Mouse (Mus musculus) MEL (cell line): ENCODE results near the gene Hdhd3. TPM values are rescaled to one million over a fixed set of nuclear protein-coding genes. Genes with fewer than 3 reads are reported as not detected.

ENCODE experiments used
- DNase-seq: peaks from one replicate; pipeline ENCODE4 v3.0.0; 2011; ENCODE audit warnings: low read depth, low spot score
- H3K27ac ChIP-seq: 2 replicates; pipeline ENCODE4 v1.5.1; 2012; ENCODE audit warnings: low read depth, mild to moderate bottlenecking, control low read depth, low read length, moderate library complexity; ENCODE audit not compliant: control insufficient read depth
- H3K27me3 ChIP-seq, 2 experiments: fragments of 150-350 bp in 1 of 2; sonication (generic) in 1 of 2; 2 replicates each; pipeline ENCODE4 v1.6.1; 2012; ENCODE audit warnings: low read length in 2 of 2, mild to moderate bottlenecking in 2 of 2, improper control_type of control experiment in 1 of 2, moderate library complexity in 1 of 2; ENCODE audit not compliant: insufficient read depth in 2 of 2, control insufficient read depth in 1 of 2
- H3K36me3 ChIP-seq, 2 experiments: 2 replicates each; pipeline ENCODE4 v1.6.1; 2012 to 2014; ENCODE audit warnings: low read length in 2 of 2, improper control_type of control experiment in 1 of 2, inconsistent platforms in 1 of 2, mild to moderate bottlenecking in 1 of 2; ENCODE audit not compliant: insufficient read depth in 2 of 2, control insufficient read depth in 1 of 2
- H3K4me1 ChIP-seq, 2 experiments: fragments of 150-350 bp in 1 of 2; sonication (generic) in 1 of 2; 2 replicates each; pipeline ENCODE4 v1.6.1; 2012; ENCODE audit warnings: low read length in 2 of 2, improper control_type of control experiment in 1 of 2, mild to moderate bottlenecking in 1 of 2; ENCODE audit not compliant: insufficient read depth in 2 of 2, control insufficient read depth in 1 of 2
- H3K4me3 ChIP-seq, 2 experiments: fragments of 150-350 bp in 1 of 2; sonication (generic) in 1 of 2; 2 replicates each; pipeline ENCODE4 v1.5.1; 2012; ENCODE audit warnings: low read depth in 2 of 2, low read length in 2 of 2, mild to moderate bottlenecking in 2 of 2, moderate library complexity in 2 of 2, control low read depth in 1 of 2, improper control_type of control experiment in 1 of 2; ENCODE audit not compliant: control insufficient read depth in 1 of 2, insufficient read depth in 1 of 2
- H3K79me2 ChIP-seq: 2 replicates; pipeline ENCODE4 v1.6.1; 2012; ENCODE audit warnings: mild to moderate bottlenecking, low read length, moderate library complexity; ENCODE audit not compliant: control insufficient read depth, poor library complexity, insufficient read depth
- H3K9ac ChIP-seq: 2 replicates; pipeline ENCODE4 v1.6.1; 2012; ENCODE audit warnings: low read depth, mild to moderate bottlenecking, control low read depth, low read length, moderate library complexity; ENCODE audit not compliant: control insufficient read depth, poor library complexity, severe bottlenecking
- H3K9me3 ChIP-seq: fragments of 150-350 bp; sonication (generic); replicated peaks from 2 replicates; pipeline ENCODE4 v1.6.1; 2012; ENCODE audit warnings: mild to moderate bottlenecking, low read length, improper control_type of control experiment, moderate library complexity; ENCODE audit not compliant: insufficient read depth
- BHLHE40 ChIP-seq: IDR thresholded peaks from 2 replicates; pipeline ENCODE4 v1.6.1; 2012; ENCODE audit warnings: low read depth, mild to moderate bottlenecking, inconsistent platforms, low read length, improper control_type of control experiment, borderline replicate concordance
- CHD1 ChIP-seq: IDR thresholded peaks from 2 replicates; pipeline ENCODE4 v1.6.1; 2012; ENCODE audit warnings: low read depth, mild to moderate bottlenecking, inconsistent platforms, low read length, improper control_type of control experiment
- CHD2 ChIP-seq: IDR thresholded peaks from 2 replicates; pipeline ENCODE4 v1.6.1; 2011; ENCODE audit warnings: low read length, improper control_type of control experiment
- ELF1 ChIP-seq: IDR thresholded peaks from 2 replicates; pipeline ENCODE4 v1.6.1; 2014; ENCODE audit warnings: low read depth, mild to moderate bottlenecking, inconsistent platforms, low read length, improper control_type of control experiment, moderate library complexity
- KAT2A ChIP-seq: conservative IDR thresholded peaks from 2 replicates; pipeline ENCODE4 v1.6.1; 2012; ENCODE audit warnings: low read depth, low read length, improper control_type of control experiment, inconsistent platforms
- MAFK ChIP-seq: IDR thresholded peaks from 2 replicates; pipeline ENCODE4 v1.6.1; 2011; ENCODE audit warnings: low read depth, mild to moderate bottlenecking, low read length, improper control_type of control experiment, borderline replicate concordance
- MAX ChIP-seq: IDR thresholded peaks from 2 replicates; pipeline ENCODE4 v1.6.1; 2011; ENCODE audit warnings: low read length, improper control_type of control experiment
- MXI1 ChIP-seq: IDR thresholded peaks from 2 replicates; pipeline ENCODE4 v1.6.1; 2011; ENCODE audit warnings: mild to moderate bottlenecking, low read depth, low read length, improper control_type of control experiment
- POLR2A ChIP-seq, 2 experiments: IDR thresholded peaks; 2 replicates each; pipeline ENCODE4 v1.6.1; 2011 to 2012; ENCODE audit warnings: low read length in 2 of 2, mild to moderate bottlenecking in 2 of 2, control low read depth in 1 of 2, improper control_type of control experiment in 1 of 2, low read depth in 1 of 2, moderate library complexity in 1 of 2; ENCODE audit not compliant: control insufficient read depth in 1 of 2, insufficient read depth in 1 of 2, poor library complexity in 1 of 2
- POLR2AphosphoS2 ChIP-seq: IDR thresholded peaks from 2 replicates; pipeline ENCODE4 v1.6.1; 2011; ENCODE audit warnings: low read length, improper control_type of control experiment
- POLR2AphosphoS5 ChIP-seq: IDR thresholded peaks from 2 replicates; pipeline ENCODE4 v1.6.1; 2012; ENCODE audit warnings: low read depth, borderline replicate concordance, mild to moderate bottlenecking, inconsistent platforms, low read length, moderate library complexity, mixed read lengths
- SIN3A ChIP-seq: IDR thresholded peaks from 2 replicates; pipeline ENCODE4 v1.6.1; 2012; ENCODE audit warnings: low read length, improper control_type of control experiment, inconsistent platforms
- SMC3 ChIP-seq: IDR thresholded peaks from 2 replicates; pipeline ENCODE4 v1.6.1; 2011; ENCODE audit warnings: low read depth, low read length, improper control_type of control experiment
- TCF12 ChIP-seq: IDR thresholded peaks from 2 replicates; pipeline ENCODE4 v1.6.1; 2014; ENCODE audit warnings: low read depth, mild to moderate bottlenecking, inconsistent platforms, low read length, improper control_type of control experiment, moderate library complexity
- ZC3H11A ChIP-seq: IDR thresholded peaks from 2 replicates; pipeline ENCODE4 v1.6.1; 2012; ENCODE audit warnings: low read depth, mild to moderate bottlenecking, inconsistent platforms, low read length, improper control_type of control experiment
- ZMIZ1 ChIP-seq: IDR thresholded peaks from 2 replicates; pipeline ENCODE4 v1.6.1; 2012; ENCODE audit warnings: low read depth, mild to moderate bottlenecking, inconsistent platforms, low read length, improper control_type of control experiment, moderate library complexity
- polyA plus RNA-seq, 2 experiments: library from polyadenylated mRNA; stranded (reverse) in 1 of 2; unstranded in 1 of 2; fragments of >175 nt in 1 of 2; fragments of >200 nt in 1 of 2; gene quantifications; 2 replicates each; pipeline versions ENCODE4 v1.2.1 to v1.2.4; 2012; ENCODE audit warnings: low replicate concordance in 2 of 2, low read depth in 1 of 2; ENCODE audit not compliant: insufficient read length in 2 of 2, insufficient read depth in 1 of 2, missing spikeins in 1 of 2
- total RNA-seq: library from RNA; depleted of rRNA; stranded (reverse); fragments of 300-350 nt; gene quantifications from 2 replicates; pipeline ENCODE4 v1.2.3, GENCODE M21; 2012

Gene Hdhd3
- total and polyA plus RNA-seq, 3 experiments = 3.5 to 6.0 TPM; not detected in 1

GRCm38 (mm10) chr4:62505991-62506390 lies 2.7 kb upstream of the Hdhd3 start:
- Histone ChIP-seq H3K4me1 (peaks cover 7 to 13% of the 10 kb centered on the region in 2 experiments; a peak in 3 of 4 replicates), H3K9ac (no peak overlapping the region), H3K27me3 (no peaks in the 10 kb centered on the region), H3K9me3 (no peaks in the 10 kb centered on the region), H3K27ac (no peak overlapping the region), H3K4me3 (no peak overlapping the region), H3K36me3 (peaks cover 6 to 10% of the 10 kb centered on the region in 2 experiments), H3K79me2 (peaks cover 1% of the 10 kb centered on the region; the same call in 1 of the 2 replicates)
- TF ChIP-seq SMC3 = no peak
- TF ChIP-seq CHD2 = no peak
- TF ChIP-seq ELF1 = no peak
- no peak for TF ChIP-seq TCF12
- TF ChIP-seq BHLHE40 = no peak
- no peak for TF ChIP-seq MAX
- peak in 1 of 2 experiments; percentile 43; a peak in 1 of 4 replicates for TF ChIP-seq POLR2A (IDR thresholded peaks at IDR 0.05; ENCODE audit: control insufficient read depth in 1 of 2, insufficient read depth in 1 of 2, low read depth in 1 of 2, low read length in 2 of 2, poor library complexity in 1 of 2)
- no peak for TF ChIP-seq MAFK
- TF ChIP-seq ZMIZ1 = peak; percentile 25; the same call in 1 of the 2 replicates
- TF ChIP-seq SIN3A = no peak
- TF ChIP-seq POLR2AphosphoS5 = 0 out of 2 replicates have a peak, but pooled peaks have one; percentile 1
- TF ChIP-seq ZC3H11A = no peak
- no peak; the same call in 1 of the 2 replicates for TF ChIP-seq POLR2AphosphoS2
- TF ChIP-seq MXI1 = peak; percentile 3; the same call in 1 of the 2 replicates
- no peak for TF ChIP-seq KAT2A
- no peak for DNase-seq

DNA sequence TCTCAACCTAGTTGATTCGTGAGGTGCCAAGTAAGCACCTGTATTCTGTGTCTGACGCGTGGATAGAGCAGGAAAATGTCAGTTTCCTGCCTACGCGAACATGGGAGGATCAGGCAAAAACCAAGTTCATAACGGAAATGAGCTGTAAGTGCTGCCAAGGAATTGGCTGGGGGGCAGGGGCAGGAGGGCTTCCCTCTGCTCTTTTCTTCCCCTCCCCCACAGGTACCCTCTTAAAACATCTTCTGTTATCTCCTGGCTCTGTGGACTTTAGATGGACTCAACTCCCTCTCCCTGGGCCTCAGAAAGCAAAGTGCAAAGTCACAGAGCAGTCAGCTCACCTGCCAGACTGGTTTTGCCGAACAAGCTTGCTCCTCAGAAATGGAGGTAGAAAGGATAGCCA lies 298 bp downstream of the Hdhd3 start:
- no peak for TF ChIP-seq MAFK
- TF ChIP-seq CHD1 = 0 out of 2 replicates have a peak, but pooled peaks have one; percentile 39
- no peaks in the 10 kb centered on the region for H3K27me3 ChIP-seq
- no peak overlapping the region for H3K9ac ChIP-seq
- H3K27ac ChIP-seq = no peak overlapping the region
- DNase-seq = peak; percentile 29
- H3K4me3 ChIP-seq = no peak overlapping the region
- H3K9me3 ChIP-seq = no peaks in the 10 kb centered on the region
- H3K4me1 ChIP-seq = peaks cover 7 to 15% of the 10 kb centered on the region in 2 experiments; a peak in 3 of 4 replicates
- H3K79me2 ChIP-seq = peaks cover 1% of the 10 kb centered on the region; the same call in 1 of the 2 replicates
- H3K36me3 ChIP-seq = peaks cover 0 to 10% of the 10 kb centered on the region in 2 experiments; a peak in 2 of 4 replicates
